Mouse (Mus musculus) B cell, adult 2 months (primary cell): ENCODE measurements around the gene Slc36a1.

Experiments
- DNase-seq, 2 experiments: peaks; one replicate each; pipeline ENCODE4 v3.0.0; 2022

The Slc36a1 gene

GRCm38 (mm10) chr11:55204159-55204596, at the start of gene Slc36a1:
TSS of gene Slc36a1 (plus strand) at chr11:55204350.
- DNase-seq: peak; percentile 96

GRCm38 (mm10) chr11:55154398-55155069, 49.6 kb upstream of the Slc36a1 start:
- DNase-seq: peak; percentile 56 to 61

- DNase-seq: peak; percentile 70 to 79
Measured at GRCm38 (mm10) chr11:55155070-55155421, 49.1 kb upstream of the Slc36a1 start.

- peak; percentile 91 for DNase-seq
Measured at GRCm38 (mm10) chr11:55158785-55159359, 45.3 kb upstream of the Slc36a1 start.

- DNase-seq: peak; percentile 70 to 75
Measured at GRCm38 (mm10) chr11:55162670-55163069, 41.5 kb upstream of the Slc36a1 start.

- DNase-seq: peak; percentile 70 to 73
Measured at GRCm38 (mm10) chr11:55164723-55165122, 39.4 kb upstream of the Slc36a1 start.

GRCm38 (mm10) chr11:55165748-55166147, 38.4 kb upstream of the Slc36a1 start:
- no peak for DNase-seq

- DNase-seq: no peak
Measured at GRCm38 (mm10) chr11:55168504-55168903, 35.6 kb upstream of the Slc36a1 start.

- DNase-seq: no peak
Measured at GRCm38 (mm10) chr11:55168914-55169313, 35.2 kb upstream of the Slc36a1 start.

GRCm38 (mm10) chr11:55170501-55170900, 33.6 kb upstream of the Slc36a1 start:
- DNase-seq: no peak

- no peak for DNase-seq
Measured at GRCm38 (mm10) chr11:55178830-55179229, 25.3 kb upstream of the Slc36a1 start.

- no peak for DNase-seq
Measured at GRCm38 (mm10) chr11:55179856-55180255, 24.3 kb upstream of the Slc36a1 start.

- no peak for DNase-seq
Measured at GRCm38 (mm10) chr11:55183124-55183523, 21.0 kb upstream of the Slc36a1 start.

GRCm38 (mm10) chr11:55184246-55184645, 19.9 kb upstream of the Slc36a1 start:
- no peak for DNase-seq

- no peak for DNase-seq
Measured at GRCm38 (mm10) chr11:55184733-55185291, 19.3 kb upstream of the Slc36a1 start, which contains the start of gene Slc36a2. TSS of gene Slc36a2 (minus strand) at chr11:55185077.

GRCm38 (mm10) chr11:55187292-55187691, 16.9 kb upstream of the Slc36a1 start:
- no peak for DNase-seq

- no peak for DNase-seq
Measured at GRCm38 (mm10) chr11:55187777-55188176, 16.4 kb upstream of the Slc36a1 start.

GRCm38 (mm10) chr11:55190216-55190615, 13.9 kb upstream of the Slc36a1 start:
- no peak for DNase-seq

GRCm38 (mm10) chr11:55197086-55197485, 7.1 kb upstream of the Slc36a1 start:
- DNase-seq: no peak

- DNase-seq: no peak
Measured at GRCm38 (mm10) chr11:55197740-55198510, 6.2 kb upstream of the Slc36a1 start.

GRCm38 (mm10) chr11:55204602-55205001, 452 bp downstream of the Slc36a1 start:
- DNase-seq: peak; percentile 40 to 42

GRCm38 (mm10) chr11:55208001-55208690, 4.0 kb downstream of the Slc36a1 start:
- DNase-seq: no peak

GRCm38 (mm10) chr11:55209032-55209431, 4.9 kb downstream of the Slc36a1 start:
- DNase-seq: no peak
